Mouse (Mus musculus) urinary bladder, adult 2 months (tissue): ENCODE data around the gene Mlycd. TPM values are rescaled to one million over a fixed set of nuclear protein-coding genes. Genes with fewer than 3 reads are reported as not detected.

Experiments
- DNase-seq: peaks from one replicate; pipeline ENCODE4 v3.0.0; 2022; ENCODE audit warnings: low spot score
- polyA plus RNA-seq: library from polyadenylated mRNA; depleted of rRNA; stranded (reverse); fragments of >200 nt; gene quantifications from 2 replicates; pipeline ENCODE4 v1.2.3, GENCODE M21; 2012

Mlycd gene
- polyA plus RNA-seq, 1 experiment: 23.2 TPM

DNA sequence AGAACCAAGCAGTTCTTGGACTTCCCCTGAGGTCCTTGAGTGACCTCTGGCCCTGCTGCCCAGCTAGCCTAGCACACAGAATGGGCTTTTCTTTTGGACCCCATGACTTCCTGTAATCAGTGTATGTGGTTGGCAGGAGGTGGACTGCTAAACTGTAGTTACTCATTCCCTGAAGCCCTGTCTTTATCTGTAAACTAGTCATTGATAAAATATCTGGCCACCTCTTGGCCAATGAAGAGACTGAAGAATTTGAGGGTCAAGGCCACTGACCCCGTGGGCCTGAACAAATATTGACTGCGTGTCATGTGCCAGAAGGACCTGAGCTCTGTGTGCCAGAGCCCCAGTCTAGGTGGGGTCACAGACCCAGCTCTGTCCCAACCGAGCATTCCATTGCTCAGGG is 37.7 kb downstream of the Mlycd start:
- no peak for DNase-seq

DNA sequence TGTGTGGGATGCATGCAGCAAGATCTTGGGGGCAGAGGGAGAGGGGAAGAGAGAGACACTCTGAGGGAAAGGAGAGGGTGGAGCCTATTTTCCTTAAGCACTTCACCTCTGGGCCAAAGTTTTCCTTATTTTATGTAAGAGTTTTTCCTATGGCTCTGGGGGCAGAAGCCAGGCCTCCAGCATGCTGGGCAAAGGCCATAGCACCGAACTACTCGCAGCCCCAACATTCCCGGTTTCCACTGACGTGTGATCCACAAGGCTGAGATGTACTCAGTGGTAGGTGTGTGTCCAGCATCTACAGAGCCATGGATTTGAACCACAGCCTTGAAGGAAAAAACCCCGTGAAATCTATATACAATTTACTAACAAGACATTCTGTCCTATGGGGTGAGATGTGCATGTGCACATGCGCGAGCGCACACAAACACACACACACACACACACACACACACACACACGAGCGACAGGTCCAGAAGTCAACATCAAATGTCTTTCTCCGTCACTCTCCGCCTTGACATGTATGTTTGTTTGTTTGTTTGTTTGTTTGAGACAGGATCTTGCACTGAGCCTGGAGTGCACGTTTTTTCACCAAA is 39.0 kb downstream of the Mlycd start, which contains the start of gene Osgin1:
Gene Osgin1, plus strand, starts transcription at position 543 of the 593 bp plus-strand sequence.
- no peak for DNase-seq

DNA sequence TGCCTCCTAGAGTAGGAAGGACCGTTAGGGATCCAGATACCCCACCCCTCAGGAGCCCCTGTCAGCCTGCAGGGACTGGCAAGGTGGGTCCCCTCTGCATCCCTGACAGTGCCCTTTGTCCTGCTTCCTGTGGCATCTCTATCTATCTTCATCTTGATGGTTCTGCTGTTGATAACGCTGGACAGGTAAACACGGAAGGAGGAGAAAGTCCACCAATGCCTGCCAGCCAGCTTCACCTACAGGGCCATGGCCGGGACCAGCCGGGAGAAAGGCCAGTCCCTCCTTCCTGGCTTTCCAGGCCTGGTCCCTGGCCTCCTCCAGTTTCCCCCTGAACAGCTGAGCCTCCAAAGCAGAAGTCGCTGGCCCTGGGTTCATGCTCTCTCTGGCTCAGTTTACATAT is 39.9 kb downstream of the Mlycd start:
- DNase-seq: no peak

DNA sequence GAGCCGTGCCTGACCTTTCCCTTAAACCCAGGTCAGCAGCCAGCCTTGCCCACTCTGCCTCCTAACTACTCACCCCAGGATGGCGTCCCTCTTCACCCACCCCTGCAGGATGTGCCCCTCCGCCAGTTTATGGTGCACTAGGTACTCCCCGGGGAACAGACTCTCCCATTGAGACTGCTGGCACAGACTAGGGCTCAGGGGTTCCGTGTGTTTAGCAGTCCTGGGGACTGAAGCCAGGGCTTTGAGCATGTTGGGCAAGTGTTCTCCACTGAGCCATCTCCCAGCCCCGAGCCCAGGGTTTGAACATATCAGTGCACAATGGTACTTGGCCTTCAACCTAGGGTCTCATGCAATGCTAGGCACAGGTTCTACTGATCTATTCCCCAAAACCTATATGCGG is 40.8 kb downstream of the Mlycd start:
- DNase-seq: no peak

DNA sequence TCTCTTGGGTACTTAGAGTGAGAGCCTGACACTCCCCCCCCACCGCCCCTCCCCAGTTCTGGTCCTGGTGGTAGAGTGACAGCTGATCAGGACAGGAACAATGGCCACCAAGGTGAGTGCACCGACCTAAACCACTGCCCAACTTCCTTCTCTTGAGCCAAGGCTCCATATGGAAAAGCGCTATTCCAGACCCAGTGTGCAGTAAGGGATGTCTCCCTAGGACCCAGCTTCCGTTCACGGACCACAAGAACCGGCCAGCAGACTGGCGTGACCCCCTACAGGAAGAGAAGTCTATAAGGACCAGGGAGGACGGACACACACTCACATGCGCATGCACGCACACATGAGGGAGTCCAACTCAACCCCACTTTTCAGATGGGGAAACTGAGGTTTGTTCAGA is 41.7 kb downstream of the Mlycd start:
- no peak for DNase-seq

DNA sequence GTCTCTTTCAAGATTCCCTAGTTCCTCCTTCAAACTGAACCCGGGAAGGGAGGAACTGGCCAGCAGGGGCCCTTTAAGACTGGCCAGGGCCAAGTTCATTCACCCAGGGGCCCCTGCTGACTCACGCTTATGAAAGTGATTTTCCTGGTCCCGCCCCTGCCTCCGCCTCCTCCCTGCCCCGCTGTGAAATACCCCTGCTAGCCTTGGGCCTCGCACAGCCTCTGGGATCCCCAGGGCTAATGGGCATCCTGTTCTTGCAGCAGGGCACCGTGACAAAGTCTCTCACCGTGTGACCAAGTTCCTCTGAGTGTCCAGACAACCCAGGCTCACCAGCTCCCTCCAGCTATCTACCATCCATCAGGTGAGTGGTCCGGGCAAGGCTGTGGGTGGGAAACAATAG is 42.3 kb downstream of the Mlycd start:
- peak; percentile 94 for DNase-seq

GRCm38 (mm10) chr8:119437506-119437905 is 42.8 kb downstream of the Mlycd start:
- no peak for DNase-seq

DNA sequence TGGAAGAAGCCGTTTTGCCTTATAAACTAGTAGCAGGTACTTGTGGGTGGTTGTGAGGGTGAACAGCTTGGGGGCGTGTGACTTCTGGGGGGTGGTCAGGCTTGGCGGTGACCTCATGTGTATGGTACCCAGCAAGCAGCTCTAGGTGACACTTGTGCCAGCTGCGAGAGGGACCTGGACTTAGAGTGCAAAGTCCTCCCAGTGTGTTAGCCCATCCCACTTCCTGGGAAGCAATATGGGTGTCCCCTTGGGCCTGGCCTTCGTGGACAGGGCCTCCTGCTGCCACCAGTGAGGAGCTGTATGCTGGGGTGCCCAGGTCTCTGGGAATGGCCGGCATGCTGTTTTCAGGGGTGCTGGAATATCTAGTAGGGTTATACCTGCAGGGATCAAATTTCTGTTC is 44.2 kb downstream of the Mlycd start:
- DNase-seq: no peak

GRCm38 (mm10) chr8:119439424-119439823 is 44.7 kb downstream of the Mlycd start:
- no peak for DNase-seq

- DNase-seq: no peak
These were observed 45.2 kb downstream of the Mlycd start for GRCm38 (mm10) chr8:119439893-119440249.

GRCm38 (mm10) chr8:119440250-119440951 is 45.7 kb downstream of the Mlycd start:
- DNase-seq: no peak

GRCm38 (mm10) chr8:119440952-119441270 is 46.2 kb downstream of the Mlycd start:
- DNase-seq: no peak

DNA sequence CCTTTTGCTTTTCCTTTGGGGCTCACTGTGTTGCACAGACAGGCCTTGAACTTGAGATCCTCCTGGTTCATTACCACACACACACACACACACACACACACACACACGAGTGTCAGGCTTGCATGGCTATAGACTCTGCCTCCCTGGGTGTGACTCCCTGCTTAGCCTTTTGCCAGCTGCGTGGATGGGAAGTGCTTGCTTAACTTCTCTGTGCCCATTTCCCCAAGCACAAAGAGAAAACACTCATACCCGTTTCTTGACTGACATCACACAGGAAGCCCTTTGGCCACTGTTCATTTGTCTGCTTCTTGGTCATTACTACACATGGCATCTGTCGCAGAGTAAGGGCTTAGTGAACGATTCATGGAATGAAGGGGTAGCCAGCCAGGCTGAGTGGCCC is 47.3 kb downstream of the Mlycd start:
- no peak for DNase-seq

DNA sequence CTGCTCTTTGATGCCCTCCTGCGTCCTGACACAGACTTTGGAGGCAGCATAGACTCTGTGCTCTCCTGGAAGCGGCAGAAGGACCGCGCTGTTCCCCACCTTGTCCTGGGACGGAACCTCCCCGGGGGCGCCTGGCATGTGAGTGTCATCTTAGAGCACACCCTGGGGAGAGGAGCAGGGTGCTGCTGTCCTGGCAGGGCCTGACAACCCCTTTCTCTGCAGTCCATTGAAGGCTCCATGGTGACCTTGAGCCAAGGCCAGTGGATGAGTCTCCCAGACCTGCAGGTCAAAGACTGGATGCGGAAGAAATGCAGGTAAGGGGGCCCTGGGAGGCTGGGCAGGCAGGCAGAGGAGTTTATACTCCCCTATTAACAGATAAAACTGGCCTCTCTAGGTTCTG is 48.3 kb downstream of the Mlycd start:
- DNase-seq: no peak

- peak; percentile 80 for DNase-seq
These were observed 51.7 kb downstream of the Mlycd start, which contains the start of gene Necab2 for GRCm38 (mm10) chr8:119446211-119446989. TSS of gene Necab2 (plus strand) at chr8:119446719.

- DNase-seq: no peak
These were observed 52.5 kb downstream of the Mlycd start for GRCm38 (mm10) chr8:119446990-119447780.

DNA sequence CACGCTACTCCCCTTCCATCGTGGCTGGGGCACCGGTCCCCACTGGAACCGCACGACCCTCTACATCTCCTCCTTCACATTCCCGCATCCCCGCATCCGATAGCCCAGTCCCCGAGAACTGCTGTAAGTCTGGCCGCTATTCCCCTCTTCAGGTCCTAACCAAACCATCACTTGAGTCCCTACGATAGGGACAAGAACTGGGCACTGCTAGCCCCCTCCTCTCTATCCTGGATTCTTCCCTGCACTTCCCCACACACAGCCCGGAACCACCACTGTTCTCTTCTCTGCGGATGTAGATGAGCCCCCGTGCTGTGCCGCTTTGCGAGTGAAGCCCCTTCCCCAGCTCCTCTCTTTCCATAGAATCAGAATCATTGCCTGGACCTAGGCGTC is 53.1 kb downstream of the Mlycd start:
- DNase-seq: no peak

DNA sequence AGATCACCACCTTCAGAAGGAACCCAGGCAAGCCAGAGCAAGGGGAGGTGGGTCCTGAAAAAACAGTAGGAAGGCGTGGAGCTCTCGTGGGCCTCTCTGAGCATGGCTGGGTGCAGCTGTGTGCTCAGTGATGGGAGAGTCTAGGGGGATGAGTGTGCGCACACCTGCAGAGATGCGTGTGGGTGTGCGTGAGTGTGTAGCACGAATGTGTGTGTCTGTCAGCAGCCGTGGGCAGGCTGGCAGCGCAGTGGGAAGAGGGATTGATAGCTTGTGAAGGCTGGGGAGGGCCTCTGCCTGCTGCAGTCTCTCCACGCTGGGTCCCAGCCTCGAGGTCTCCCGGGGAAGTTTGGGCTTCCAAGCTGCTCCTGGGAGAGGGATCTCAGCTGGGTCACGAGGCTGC is 54.9 kb downstream of the Mlycd start:
- DNase-seq: no peak

DNA sequence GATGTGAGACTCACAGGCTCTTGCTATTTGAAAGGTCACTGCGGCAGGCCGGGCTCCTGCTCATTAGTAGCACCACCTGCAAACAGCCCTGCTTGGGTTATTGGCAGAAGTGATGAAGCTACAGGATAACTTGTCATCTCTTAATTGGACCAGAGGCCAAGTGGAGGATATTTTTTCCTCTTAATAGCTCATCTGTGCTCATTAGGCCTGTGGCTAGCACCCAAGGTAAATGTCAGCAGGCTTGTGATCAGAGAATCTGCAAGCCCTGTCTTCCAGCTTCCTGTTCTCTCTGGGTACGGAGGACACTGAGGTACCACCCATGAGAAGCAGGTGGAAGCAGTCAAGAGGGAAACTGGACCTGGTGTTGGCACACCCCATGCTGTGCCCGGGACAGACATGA is 56.5 kb downstream of the Mlycd start:
- no peak for DNase-seq

GRCm38 (mm10) chr8:119452919-119453318 is 58.2 kb downstream of the Mlycd start:
- no peak for DNase-seq

DNA sequence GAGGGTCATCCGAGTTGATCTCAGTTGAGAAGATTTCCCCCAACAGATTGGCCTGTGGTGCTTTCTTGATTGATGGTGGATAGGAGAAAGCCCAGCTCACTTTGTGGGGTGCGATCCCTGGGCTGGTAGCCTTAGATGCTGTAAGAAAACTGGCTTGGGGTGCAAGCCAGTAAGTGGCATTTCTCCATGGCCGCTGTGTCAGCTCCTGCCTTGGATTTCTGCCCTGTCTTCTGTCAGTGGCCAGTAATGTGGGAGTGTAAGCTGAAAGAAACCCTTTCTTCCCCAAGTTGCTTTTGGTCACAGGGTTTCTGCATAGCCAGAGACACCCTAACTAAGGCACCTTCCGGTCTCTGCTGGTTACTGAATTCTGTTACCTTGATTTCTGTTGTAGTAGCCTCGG is 61.4 kb downstream of the Mlycd start:
- DNase-seq: no peak

DNA sequence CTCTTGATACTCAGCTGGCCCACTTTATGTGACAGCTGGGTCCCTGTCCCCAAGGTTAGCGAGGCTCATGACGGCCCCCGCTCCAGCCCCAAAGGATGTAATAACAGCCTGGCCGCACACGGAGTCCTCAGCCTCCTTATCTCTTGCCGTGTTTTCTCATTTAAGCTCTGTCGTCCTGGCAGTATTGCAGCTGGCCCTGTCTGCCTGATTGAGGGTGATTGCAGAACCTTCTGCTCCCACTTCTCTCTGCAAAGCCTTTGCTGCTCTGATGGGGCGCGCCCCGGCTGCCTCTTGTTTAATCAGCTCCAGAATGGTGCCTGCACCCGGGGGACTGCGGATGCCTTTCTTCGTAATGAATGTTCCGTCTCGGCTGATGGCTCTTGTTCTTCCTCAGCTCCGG is 65.0 kb downstream of the Mlycd start:
- no peak for DNase-seq
